Mouse (Mus musculus) thymus, adult 2 months (tissue): ENCODE measurements around the gene Dyrk4.

Experiments
- CTCF ChIP-seq: fragments of 200-500 bp; IDR thresholded peaks from 2 replicates; pipeline ENCODE4 v1.5.1; 2012; ENCODE audit warnings: mild to moderate bottlenecking, control low read depth, low read length, moderate library complexity, borderline replicate concordance; ENCODE audit not compliant: control insufficient read depth, poor library complexity, insufficient read depth; ENCODE audit errors: extremely low read depth
- POLR2A ChIP-seq: fragments of 200-500 bp; IDR thresholded peaks from 2 replicates; pipeline ENCODE4 v1.6.1; 2012; ENCODE audit warnings: mild to moderate bottlenecking, low read length, control low read depth, moderate library complexity; ENCODE audit not compliant: control insufficient read depth, poor library complexity, insufficient read depth; ENCODE audit errors: extremely low read depth

- TF ChIP-seq CTCF (no peak), POLR2A (no peak)
Measured at GRCm38 (mm10) chr6:126940451-126940850, 18.8 kb upstream of the Dyrk4 start.
